Comparison of ENCODE assay signal across 14 mouse cellular contexts in the genomic region with DNA sequence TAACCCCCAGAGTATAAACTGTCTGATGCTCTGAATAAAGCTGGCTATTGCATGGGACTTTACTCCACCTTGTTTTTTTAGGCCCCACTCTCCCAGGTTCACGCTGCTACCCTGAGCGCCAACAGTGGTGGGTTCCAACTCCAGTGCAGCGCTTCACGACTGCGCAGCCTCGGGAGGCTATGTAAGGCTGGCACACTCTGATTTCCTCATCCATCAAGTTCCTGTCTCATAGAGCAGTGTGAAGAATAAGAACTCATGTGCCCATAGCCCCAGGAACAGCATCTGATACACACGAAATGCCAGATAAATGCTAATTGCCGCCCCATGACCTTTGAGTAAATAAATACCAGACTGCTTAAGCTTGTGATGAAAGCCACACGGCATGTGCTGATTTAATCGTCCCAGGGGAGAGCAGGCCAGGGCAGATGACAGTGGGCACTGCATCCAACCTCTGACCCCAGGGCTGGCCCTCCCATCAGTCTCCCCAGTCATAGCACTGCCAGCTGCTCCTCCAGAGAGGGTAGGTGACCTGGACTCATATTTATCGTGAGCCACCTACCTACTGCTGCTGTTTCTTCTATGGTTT.
DNase-seq lines count a peak whose midpoint lies in the region; ATAC-seq and TF ChIP-seq lines count a peak whose summit lies in the region.
"Had no signal": no experiment of that assay in that cellular context is flagged by ENCODE, and none has a peak within 500 bp of the region (broad histone marks: within the 10 kb centered on the region; RNA-seq: fewer than 3 reads in every experiment).

No protein-coding gene starts in this region.

- no peaks in the 10 kb centered on the region for H3K36me3 ChIP-seq in thymus, adult 2 months (ENCODE audit: control insufficient read depth, insufficient read depth, low read length)
- no peaks in the 10 kb centered on the region for H3K36me3 ChIP-seq in hindbrain, embryonic 12.5 days
- H3K36me3 ChIP-seq: neural tube, embryonic 12.5 days had no signal

- peak; percentile 58 for ATAC-seq in hindbrain, embryonic 12.5 days (ENCODE audit: low FRiP score)
- no peak for ATAC-seq in activated CD4-positive, CD25-positive, alpha-beta regulatory T cell, adult 4 months

- no peak overlapping the region for H3K4me3 ChIP-seq in thymus, adult 2 months (ENCODE audit: control insufficient read depth, insufficient read depth, low read length)
- H3K4me3 ChIP-seq in hindbrain, embryonic 12.5 days: no peak overlapping the region
- no peak overlapping the region for H3K4me3 ChIP-seq in olfactory bulb, adult 2 months (ENCODE audit: insufficient read depth, low read depth, low read length)
- H3K4me3 ChIP-seq in cerebellum, adult 2 months (replicated peaks; ENCODE audit: insufficient read depth, low read depth, low read length): no peak overlapping the region
- H3K4me3 ChIP-seq: heart, embryonic 10.5 days; neural tube, embryonic 12.5 days had no signal

- peaks cover 18% of the 10 kb centered on the region for H3K4me1 ChIP-seq in thymus, adult 2 months (replicated peaks; ENCODE audit: control insufficient read depth, insufficient read depth, low read length)
- peaks cover 5% of the 10 kb centered on the region; the same call in 1 of the 2 replicates for H3K4me1 ChIP-seq in hindbrain, embryonic 12.5 days
- peaks cover 44% of the 10 kb centered on the region for H3K4me1 ChIP-seq in olfactory bulb, adult 2 months (ENCODE audit: control insufficient read depth, insufficient read depth, low read length)
- no peaks in the 10 kb centered on the region; the same call in 1 of the 2 replicates for H3K4me1 ChIP-seq in cerebellum, adult 2 months (ENCODE audit: control insufficient read depth, insufficient read depth, low read length)
- H3K4me1 ChIP-seq: neural tube, embryonic 12.5 days had no signal

- no peak overlapping the region for H3K4me2 ChIP-seq in hindbrain, embryonic 12.5 days (replicated peaks)
- H3K4me2 ChIP-seq: neural tube, embryonic 12.5 days had no signal

- peak overlapping the region; percentile 58 for H3K27ac ChIP-seq in thymus, adult 2 months (ENCODE audit: control insufficient read depth, insufficient read depth, low read length)
- H3K27ac ChIP-seq in hindbrain, embryonic 12.5 days: no peak overlapping the region
- peak overlapping the region; percentile 61 for H3K27ac ChIP-seq in olfactory bulb, adult 2 months (ENCODE audit: insufficient read depth, low read depth, low read length)
- H3K27ac ChIP-seq in cerebellum, adult 2 months (ENCODE audit: insufficient read depth, low read length): no peak overlapping the region
- H3K27ac ChIP-seq: heart, embryonic 10.5 days; liver, embryonic 14.5 days; neural tube, embryonic 12.5 days had no signal

- H3K27me3 ChIP-seq in thymus, adult 2 months (ENCODE audit: control insufficient read depth, insufficient read depth, low read length): no peaks in the 10 kb centered on the region
- peaks cover 7% of the 10 kb centered on the region for H3K27me3 ChIP-seq in hindbrain, embryonic 12.5 days
- no peaks in the 10 kb centered on the region for H3K27me3 ChIP-seq in cerebellum, adult 2 months (ENCODE audit: control insufficient read depth, insufficient read depth, low read length)

- TF ChIP-seq POLR2A in thymus, adult 2 months (IDR thresholded peaks at IDR 0.05; ENCODE audit: control insufficient read depth, extremely low read depth, insufficient read depth, low read length, poor library complexity): no peak
- TF ChIP-seq POLR2A in olfactory bulb, adult 2 months (IDR thresholded peaks at IDR 0.05; ENCODE audit: insufficient read depth, low read depth, low read length): no peak
- no peak for TF ChIP-seq POLR2A in cerebellum, adult 2 months (IDR thresholded peaks at IDR 0.05; ENCODE audit: borderline replicate concordance, insufficient read depth, low read length)

- no peak overlapping the region for H3K9ac ChIP-seq in hindbrain, embryonic 12.5 days
- H3K9ac ChIP-seq: liver, embryonic 14.5 days; neural tube, embryonic 12.5 days had no signal

- WGBS in thymus, adult 2 months: 94% methylated on average over 11 of the region's 11 CpGs
- 38% methylated on average over 11 of the region's 11 CpGs for WGBS in hindbrain, embryonic 12.5 days
- WGBS in olfactory bulb, adult 2 months: 66% methylated on average over 11 of the region's 11 CpGs
- 77% methylated on average over 11 of the region's 11 CpGs for WGBS in cerebellum, adult 2 months

- no peaks in the 10 kb centered on the region for H3K9me3 ChIP-seq in hindbrain, embryonic 12.5 days (replicated peaks)
- H3K9me3 ChIP-seq: heart, embryonic 10.5 days; neural tube, embryonic 12.5 days had no signal

- no peak for TF ChIP-seq CTCF in thymus, adult 2 months (IDR thresholded peaks at IDR 0.05; ENCODE audit: borderline replicate concordance, control insufficient read depth, extremely low read depth, insufficient read depth, low read length, poor library complexity)
- TF ChIP-seq CTCF in olfactory bulb, adult 2 months (IDR thresholded peaks at IDR 0.05; ENCODE audit: insufficient read depth, low read depth, low read length): no peak
- TF ChIP-seq CTCF in cerebellum, adult 2 months (IDR thresholded peaks at IDR 0.05; ENCODE audit: borderline replicate concordance, insufficient read depth, low read depth, low read length): no peak

- DNase-seq in kidney, adult 9 months: peak; percentile 12
- DNase-seq in kidney, postnatal 10 days: no peak
- DNase-seq in thymus, adult 2 months: no peak
- DNase-seq in thymus, adult 18-20 months: no peak
- no peak for DNase-seq in cerebellum, adult 2 months
- DNase-seq: adrenal gland, postnatal 14 days; B cell, adult 2 months; gastrocnemius, postnatal 10 days had no signal

Comparison
In these comparisons a context has a peak if more than half of its experiments do, and no peak if none do; other contexts are left out.
1. H3K27ac ChIP-seq: peak in thymus, adult 2 months (single experiment) and olfactory bulb, adult 2 months (single experiment); none in hindbrain, embryonic 12.5 days (single experiment) and cerebellum, adult 2 months (single experiment).